Mouse (Mus musculus): ENCODE results near the gene Cend1.

The Cend1 gene

GRCm38 (mm10) chr7:141390326-141391259 is 38.7 kb downstream of the Cend1 start:
- DNase-seq, result no peak

DNA sequence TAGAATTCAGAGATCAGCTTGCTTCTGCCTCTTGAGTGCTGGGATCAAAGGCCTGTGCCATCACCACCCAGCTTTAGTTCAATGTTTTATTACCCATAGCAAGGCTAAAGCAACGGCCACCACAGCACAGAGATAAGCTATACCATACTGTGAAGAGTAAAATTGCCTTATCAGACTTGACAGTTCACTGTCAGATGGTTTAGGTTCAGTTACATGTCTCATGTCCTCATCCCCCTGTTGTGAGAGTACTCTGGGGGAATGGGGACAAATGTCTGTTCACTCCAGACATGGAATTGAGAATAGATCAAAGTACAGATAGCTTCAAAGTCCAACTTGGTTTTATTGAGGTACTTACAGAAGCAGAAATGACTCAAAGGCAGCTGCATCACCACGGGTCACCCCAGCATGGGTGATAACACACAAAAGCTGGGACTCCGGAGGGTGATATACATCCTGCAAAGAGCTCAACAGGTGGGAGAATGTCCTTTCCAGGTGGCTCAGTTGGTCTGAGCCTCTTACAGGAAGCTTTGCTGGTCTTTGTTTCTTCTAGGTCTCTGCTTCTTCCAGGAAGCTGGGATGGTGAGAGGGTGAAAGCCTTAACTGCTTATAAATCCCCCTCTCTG is 40.7 kb downstream of the Cend1 start:
- DNase-seq, result no peak

GRCm38 (mm10) chr7:141387807-141388486 is 41.3 kb downstream of the Cend1 start:
- no peak for DNase-seq

DNA sequence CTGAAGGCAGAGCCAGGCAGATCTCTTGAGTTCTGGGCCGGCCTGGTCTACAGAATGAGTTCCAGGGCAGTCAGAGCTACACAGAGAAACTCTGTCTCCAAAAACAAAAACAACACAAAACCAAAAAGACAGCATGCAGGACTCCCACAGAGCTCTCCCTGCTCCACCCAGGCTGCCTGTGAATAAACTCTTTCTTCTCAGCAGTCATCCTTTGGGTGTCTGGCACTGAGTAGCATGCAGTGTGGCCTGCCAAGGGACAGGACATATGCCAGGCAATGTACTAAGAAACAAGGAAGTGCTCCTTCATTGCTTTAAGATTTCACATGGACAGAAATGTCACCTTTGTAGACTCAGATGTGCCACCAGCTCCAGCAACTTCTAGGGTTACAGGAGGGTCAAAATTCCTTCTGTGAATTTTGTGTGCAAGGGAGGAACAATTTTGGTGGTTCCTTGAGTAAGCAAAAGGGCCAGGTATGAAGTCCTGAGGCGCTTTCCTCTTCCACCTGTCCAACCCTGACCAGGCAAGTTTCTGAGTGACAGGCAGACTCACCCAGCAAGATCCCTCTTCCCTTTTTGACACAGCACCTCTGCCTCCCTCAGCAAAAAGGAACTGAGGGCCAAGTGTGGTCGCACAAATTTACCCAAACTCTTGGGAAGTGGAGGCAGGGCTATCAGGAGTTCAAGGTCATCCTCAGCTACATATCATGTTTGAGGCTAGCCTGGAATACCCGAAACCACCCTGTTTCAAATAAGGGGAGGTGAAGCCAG is 48.0 kb downstream of the Cend1 start:
- DNase-seq, result no peak

DNA sequence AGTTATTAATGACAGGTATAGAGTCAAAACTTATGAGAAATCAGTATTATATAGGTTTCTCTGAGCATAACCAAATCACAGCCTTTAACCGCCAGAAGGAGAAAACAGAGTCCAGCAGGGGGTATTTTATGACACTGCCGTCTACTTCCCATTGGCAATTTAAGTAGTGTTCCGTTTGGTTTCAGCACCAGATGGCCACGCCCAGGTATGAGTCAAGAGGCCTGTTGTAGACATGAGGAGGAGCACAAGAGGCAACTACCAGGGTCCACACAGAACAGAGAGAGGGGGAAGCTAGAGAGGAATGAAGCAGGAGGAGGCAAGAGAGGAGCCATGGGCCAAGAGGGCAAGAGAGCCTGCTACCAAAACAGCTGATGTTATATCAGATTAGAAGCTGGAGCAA is 49.7 kb downstream of the Cend1 start:
- DNase-seq, result no peak
